ENCODE assay signal across 9 mouse cellular contexts in genomic region chr10:56431600-56432389, GRCm38 (mm10). TPM values are rescaled to one million over a fixed set of nuclear protein-coding genes. Genes with fewer than 3 reads are reported as not detected.
DNase-seq lines count a peak whose midpoint lies in the region; ATAC-seq and TF ChIP-seq lines count a peak whose summit lies in the region.
"Had no signal": no experiment of that assay in that cellular context is flagged by ENCODE, and none has a peak within 500 bp of the region (broad histone marks: within the 10 kb centered on the region; RNA-seq: fewer than 3 reads in every experiment).

No protein-coding gene starts in this region.

- no peaks in the 10 kb centered on the region for H3K27me3 ChIP-seq in heart, adult 2 months (ENCODE audit: control insufficient read depth, insufficient read depth, low read length)
- no peaks in the 10 kb centered on the region for H3K27me3 ChIP-seq in intestine, embryonic 16.5 days (replicated peaks; ENCODE audit: control insufficient read depth, insufficient read depth, low read length)
- no peaks in the 10 kb centered on the region for H3K27me3 ChIP-seq in neural tube, embryonic 11.5 days (ENCODE audit: control insufficient read depth, insufficient read depth, low read length)

- H3K36me3 ChIP-seq in heart, adult 2 months (ENCODE audit: control insufficient read depth, insufficient read depth, low read length), result no peaks in the 10 kb centered on the region
- H3K36me3 ChIP-seq in ES-E14 (ENCODE audit: control insufficient read depth, insufficient read depth, low read length, poor library complexity, severe bottlenecking), result no peaks in the 10 kb centered on the region
- H3K36me3 ChIP-seq in intestine, embryonic 16.5 days (ENCODE audit: control insufficient read depth, insufficient read depth, low read length), result no peaks in the 10 kb centered on the region
- H3K36me3 ChIP-seq in neural tube, embryonic 11.5 days (ENCODE audit: control insufficient read depth, insufficient read depth, low read length), result no peaks in the 10 kb centered on the region
- H3K36me3 ChIP-seq: G1E had no signal

- in situ Hi-C loops in ES-E14 (cut with MboI; ENCODE audit: low sequenced_read_pairs in 2 of 2, unreplicated experiment in 2 of 2), result no loop called here

- H3K9me3 ChIP-seq in ES-E14 (ENCODE audit: control insufficient read depth, insufficient read depth, low read depth, low read length), result no peaks in the 10 kb centered on the region
- no peaks in the 10 kb centered on the region for H3K9me3 ChIP-seq in intestine, embryonic 16.5 days (ENCODE audit: control insufficient read depth, low read length)
- no peaks in the 10 kb centered on the region for H3K9me3 ChIP-seq in neural tube, embryonic 11.5 days (ENCODE audit: control insufficient read depth, low read length)
- H3K9me3 ChIP-seq: G1E had no signal

- H3K79me2 ChIP-seq in heart, adult 2 months (replicated peaks; ENCODE audit: control insufficient read depth, insufficient read depth, low read length), result no peaks in the 10 kb centered on the region

- no peak for TF ChIP-seq CTCF in heart, adult 2 months (IDR thresholded peaks at IDR 0.05)
- TF ChIP-seq CTCF in embryonic fibroblast, embryonic 13.5 days (IDR thresholded peaks at IDR 0.05; ENCODE audit: borderline replicate concordance, insufficient read depth, low read length), result no peak

- WGBS in heart, adult 2 months, result 25% methylated on average over 23 of the region's 23 CpGs
- WGBS in intestine, embryonic 16.5 days, result 12% methylated on average over 23 of the region's 23 CpGs
- 10% methylated on average over 23 of the region's 23 CpGs for WGBS in neural tube, embryonic 11.5 days

- 0 out of 2 replicates have a peak overlapping the region, but pooled peaks have one; percentile 13 for H3K9ac ChIP-seq in heart, adult 2 months (ENCODE audit: low read depth, low read length)
- H3K9ac ChIP-seq in ES-E14 (ENCODE audit: insufficient read depth, low read depth, low read length, poor library complexity, severe bottlenecking), result peak overlapping the region; percentile 46
- no peak overlapping the region for H3K9ac ChIP-seq in intestine, embryonic 16.5 days (ENCODE audit: low read depth, low read length)
- H3K9ac ChIP-seq in neural tube, embryonic 11.5 days (ENCODE audit: low read length), result peak overlapping the region; percentile 54

- H3K4me1 ChIP-seq in heart, adult 2 months (ENCODE audit: control insufficient read depth, insufficient read depth, low read length), result no peaks in the 10 kb centered on the region
- peaks cover 9 to 10% of the 10 kb centered on the region in 2 experiments; a peak in 3 of 4 replicates for H3K4me1 ChIP-seq in ES-E14 (ENCODE audit: control insufficient read depth in 2 of 2, insufficient read depth in 2 of 2, low read length in 2 of 2, poor library complexity in 1 of 2)
- peaks cover 4% of the 10 kb centered on the region; the same call in 1 of the 2 replicates for H3K4me1 ChIP-seq in embryonic fibroblast, embryonic 13.5 days (ENCODE audit: control insufficient read depth, insufficient read depth, low read length)
- H3K4me1 ChIP-seq in intestine, embryonic 16.5 days (ENCODE audit: control insufficient read depth, insufficient read depth, low read length), result peaks cover 3% of the 10 kb centered on the region; the same call in 1 of the 2 replicates
- H3K4me1 ChIP-seq in neural tube, embryonic 11.5 days (ENCODE audit: control insufficient read depth, insufficient read depth, low read length), result peaks cover 5% of the 10 kb centered on the region; the same call in 1 of the 2 replicates

- H3K4me3 ChIP-seq in heart, adult 2 months, result peak overlapping the region; percentile 13
- peak overlapping the region; percentile 29 to 40 for H3K4me3 ChIP-seq in ES-E14 (ENCODE audit: insufficient read depth in 1 of 2, low read depth in 1 of 2, low read length in 2 of 2, poor library complexity in 1 of 2, severe bottlenecking in 1 of 2)
- H3K4me3 ChIP-seq in embryonic fibroblast, embryonic 13.5 days (ENCODE audit: insufficient read depth, low read length), result peak overlapping the region; percentile 23
- H3K4me3 ChIP-seq in intestine, embryonic 16.5 days (ENCODE audit: low read length), result peak overlapping the region; percentile 15
- H3K4me3 ChIP-seq in neural tube, embryonic 11.5 days (ENCODE audit: low read depth, low read length), result peak overlapping the region; percentile 27

- intact Hi-C loops in heart, adult 2 months (cut with DNase I), result no loop called here

- ATAC-seq in intestine, embryonic 16.5 days, result peak; percentile 65
- peak; percentile 54 for ATAC-seq in neural tube, embryonic 11.5 days (ENCODE audit: insufficient read depth, low FRiP score, low TSS enrichment)

- TF ChIP-seq EP300 in heart, adult 2 months (IDR thresholded peaks at IDR 0.05; ENCODE audit: insufficient read depth, low read depth, low read length), result no peak

- H3K27ac ChIP-seq in heart, adult 2 months, result no peak overlapping the region
- H3K27ac ChIP-seq in ES-E14 (ENCODE audit: insufficient read depth, low read depth, low read length, poor library complexity, severe bottlenecking), result peak overlapping the region; percentile 80
- H3K27ac ChIP-seq in embryonic fibroblast, embryonic 13.5 days (ENCODE audit: insufficient read depth, low read length), result no peak overlapping the region
- H3K27ac ChIP-seq in intestine, embryonic 16.5 days (ENCODE audit: low read length), result no peak overlapping the region
- peak overlapping the region; percentile 58; the same call in 1 of the 2 replicates for H3K27ac ChIP-seq in neural tube, embryonic 11.5 days (ENCODE audit: low read depth, low read length)

- peak overlapping the region; percentile 49 for H3K4me2 ChIP-seq in intestine, embryonic 16.5 days (ENCODE audit: low read depth, low read length)
- H3K4me2 ChIP-seq in neural tube, embryonic 11.5 days (ENCODE audit: low read depth), result peak overlapping the region; percentile 54

- TF ChIP-seq POLR2A in heart, adult 2 months (IDR thresholded peaks at IDR 0.05; ENCODE audit: insufficient read depth, low read depth, low read length), result no peak
- no peak for TF ChIP-seq POLR2A in embryonic fibroblast, embryonic 13.5 days (IDR thresholded peaks at IDR 0.05; ENCODE audit: low read depth, low read length)

- DNase-seq in heart, adult 2 months, result no peak
- DNase-seq in heart, adult 8-10 months (ENCODE audit: low spot score), result no peak
- DNase-seq in ES-E14 (ENCODE audit: low read depth, low spot score), result no peak
- DNase-seq in neural tube, embryonic 11.5 days (ENCODE audit: low spot score), result peak; percentile 65
- DNase-seq in spleen, postnatal 10 days (ENCODE audit: low spot score in 2 of 2), result no peak
- DNase-seq in adrenal gland, postnatal 25 days, result no peak

TF ChIP-seq in ES-E14, 5 proteins besides CTCF, POLR2A, EP300 and RAD21:
- TF ChIP-seq ZNF384 (IDR thresholded peaks at IDR 0.05; ENCODE audit: low read depth, low read length) (no peak), ZC3H11A (IDR thresholded peaks at IDR 0.05; ENCODE audit: borderline replicate concordance, low read depth, low read length) (no peak), CHD2 (IDR thresholded peaks at IDR 0.05; ENCODE audit: low read depth, low read length) (no peak)

RNA-seq across cellular contexts. Expression of gene Gja1, which starts 54.7 kb away (rescaled TPM):
- 100 to 1,000 TPM; 359 to 429 TPM for total RNA-seq in heart, adult 2 months (2021)
- polyA plus RNA-seq in heart, adult 2 months (2012; rRNA removed), result 156 and 205 TPM in 2 replicates
- total RNA-seq in heart, adult 8-10 months (2022), result 100 to 1,000 TPM; 354 to 461 (median 382) TPM
- total RNA-seq in ES-E14 (2012; rRNA removed), result 156 and 171 TPM in 2 replicates
- 242 and 268 TPM in 2 replicates for polyA plus RNA-seq in embryonic fibroblast, embryonic 13.5 days (2011; ENCODE audit: insufficient read length, low read depth, missing spikeins)
- 32.3 and 32.6 TPM in 2 replicates for polyA plus RNA-seq in intestine, embryonic 16.5 days (2015; fragmentation: Nextera tagmentation; extraction: Ambion mirVana)
- polyA plus RNA-seq in neural tube, embryonic 11.5 days (2014; fragmentation: Nextera tagmentation; extraction: Ambion mirVana), result 157 and 158 TPM in 2 replicates
- 261 and 330 TPM in 2 replicates for total RNA-seq in adrenal gland, postnatal 25 days (2021)
- polyA plus RNA-seq: G1E had no signal

Comparison
In these comparisons a context has a peak if more than half of its experiments do, and no peak if none do; other contexts are left out.
1. H3K27ac ChIP-seq: peak in ES-E14 (single experiment) and neural tube, embryonic 11.5 days (single experiment); none in heart, adult 2 months (single experiment), embryonic fibroblast, embryonic 13.5 days (single experiment) and intestine, embryonic 16.5 days (single experiment).
2. Peak in every context shown above with its lines, with median percentiles within 50 percentile points of each other: H3K4me3 ChIP-seq.